Mouse (Mus musculus) forebrain, embryonic 11.5 days (tissue): ENCODE results near the gene Zcchc14. TPM values are rescaled to one million over a fixed set of nuclear protein-coding genes. Genes with fewer than 3 reads are reported as not detected.

ENCODE experiments used
- ATAC-seq: fragments of 200-750 bp; cut with Nextera tagmentation; replicated peaks from 2 replicates; pipeline ENCODE4 v1.8.0; 2017; ENCODE audit warnings: moderate TSS enrichment; ENCODE audit not compliant: low FRiP score
- DNase-seq: peaks from one replicate; pipeline ENCODE4 v3.0.0-alpha.2; 2017; ENCODE audit warnings: low spot score
- H3K27ac ChIP-seq: fragments of 300-500 bp; sonication (generic); 2 replicates; pipeline ENCODE4 v1.5.1; 2014; ENCODE audit warnings: low read depth, low read length
- H3K27me3 ChIP-seq: fragments of 300-500 bp; sonication (generic); 2 replicates; pipeline ENCODE4 v1.6.1; 2014; ENCODE audit warnings: mild to moderate bottlenecking, low read length, mixed read lengths; ENCODE audit not compliant: control insufficient read depth, insufficient read depth
- H3K36me3 ChIP-seq: fragments of 300-500 bp; sonication (generic); 2 replicates; pipeline ENCODE4 v1.6.1; 2014; ENCODE audit warnings: mild to moderate bottlenecking, low read length, moderate library complexity, mixed read lengths; ENCODE audit not compliant: control insufficient read depth, insufficient read depth
- H3K4me1 ChIP-seq: fragments of 300-500 bp; sonication (generic); replicated peaks from 2 replicates; pipeline ENCODE4 v1.6.1; 2014; ENCODE audit warnings: low read length, mixed read lengths; ENCODE audit not compliant: control insufficient read depth, insufficient read depth
- H3K4me2 ChIP-seq: fragments of 300-500 bp; sonication (generic); 2 replicates; pipeline ENCODE4 v1.6.1; 2014; ENCODE audit warnings: low read depth, mild to moderate bottlenecking, low read length, moderate library complexity, mixed read lengths; ENCODE audit not compliant: severe bottlenecking
- H3K4me3 ChIP-seq: fragments of 300-500 bp; sonication (generic); 2 replicates; pipeline ENCODE4 v1.5.1; 2014; ENCODE audit warnings: low read depth, low read length
- H3K9ac ChIP-seq: fragments of 300-500 bp; sonication (generic); 2 replicates; pipeline ENCODE4 v1.6.1; 2014; ENCODE audit warnings: low read length
- H3K9me3 ChIP-seq: fragments of 300-500 bp; sonication (generic); 2 replicates; pipeline ENCODE4 v1.6.1; 2016; ENCODE audit warnings: low read length, mixed read lengths; ENCODE audit not compliant: control insufficient read depth
- WGBS: fragments of 180-500 bp; shearing (Covaris S2); extraction: QIAGEN DNeasy Blood & Tissue Kit; methylation state at CpG from one replicate; pipeline ENCODE4 v1.1.7; 2014; 5-methylcytosine and 5-hydroxymethylcytosine counted together
- polyA plus RNA-seq: library from polyadenylated mRNA; unstranded; fragments of >200 nt; fragmentation: Nextera tagmentation; extraction: Ambion mirVana; gene quantifications from 2 replicates; pipeline ENCODE4 v1.2.1, GENCODE M21; 2014

Gene Zcchc14
- polyA plus RNA-seq, 1 experiment from 2014 or later, result 27.1 TPM

GRCm38 (mm10) chr8:121628681-121629080, 24.0 kb downstream of the Zcchc14 start:
- Histone ChIP-seq H3K9me3 (no peaks in the 10 kb centered on the region), H3K36me3 (peaks cover 3% of the 10 kb centered on the region; the same call in 1 of the 2 replicates), H3K27ac (no peak overlapping the region), H3K4me3 (no peak overlapping the region), H3K4me2 (no peak overlapping the region), H3K9ac (no peak overlapping the region), H3K4me1 (0 out of 2 replicates have a peak, but pooled peaks cover 2% of the 10 kb centered on the region), H3K27me3 (no peaks in the 10 kb centered on the region)
- DNase-seq (no peak), ATAC-seq (no peak)
- WGBS, result 95% methylated on average over 4 of the region's 4 CpGs

DNA sequence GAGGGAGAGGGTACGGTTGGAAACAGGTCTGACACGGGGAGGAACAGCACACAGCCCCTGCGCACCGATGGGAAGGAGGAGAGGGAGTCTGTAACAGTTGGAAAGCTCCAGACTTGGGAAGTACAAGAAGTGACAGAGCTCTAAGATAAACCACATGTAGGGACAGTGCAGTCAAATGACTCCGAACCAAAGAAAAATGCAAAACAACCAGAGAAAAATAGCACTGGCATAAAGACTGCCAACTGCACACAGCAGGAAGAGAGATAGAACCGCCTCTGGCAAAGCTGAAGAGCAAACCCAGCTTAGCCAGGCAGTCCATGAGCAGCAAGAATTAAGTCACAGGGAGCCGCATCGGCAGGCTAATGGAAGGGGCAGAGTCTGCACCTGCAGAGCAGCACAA, 29.7 kb downstream of the Zcchc14 start:
- Histone ChIP-seq H3K36me3 (no peaks in the 10 kb centered on the region; the same call in 1 of the 2 replicates), H3K4me2 (no peak overlapping the region), H3K4me3 (no peak overlapping the region), H3K27me3 (no peaks in the 10 kb centered on the region), H3K9ac (no peak overlapping the region), H3K27ac (no peak overlapping the region), H3K4me1 (0 out of 2 replicates have a peak, but pooled peaks cover 2% of the 10 kb centered on the region), H3K9me3 (no peaks in the 10 kb centered on the region)
- ATAC-seq, result no peak
- 91% methylated on average over 8 of the region's 8 CpGs for whole genome bisulfite sequencing
- DNase-seq, result no peak

- H3K27ac ChIP-seq, result no peak overlapping the region
- WGBS, result 79% methylated on average over 1 of the region's 1 CpGs
- no peak overlapping the region for H3K4me2 ChIP-seq
- H3K36me3 ChIP-seq, result no peaks in the 10 kb centered on the region; the same call in 1 of the 2 replicates
- DNase-seq (no peak), ATAC-seq (no peak)
- H3K27me3 ChIP-seq, result no peaks in the 10 kb centered on the region
- H3K9ac ChIP-seq, result no peak overlapping the region
- 0 out of 2 replicates have a peak, but pooled peaks cover 2% of the 10 kb centered on the region for H3K4me1 ChIP-seq
- no peaks in the 10 kb centered on the region for H3K9me3 ChIP-seq
- H3K4me3 ChIP-seq, result no peak overlapping the region
Measured at GRCm38 (mm10) chr8:121621879-121622278, 30.8 kb downstream of the Zcchc14 start.

DNA sequence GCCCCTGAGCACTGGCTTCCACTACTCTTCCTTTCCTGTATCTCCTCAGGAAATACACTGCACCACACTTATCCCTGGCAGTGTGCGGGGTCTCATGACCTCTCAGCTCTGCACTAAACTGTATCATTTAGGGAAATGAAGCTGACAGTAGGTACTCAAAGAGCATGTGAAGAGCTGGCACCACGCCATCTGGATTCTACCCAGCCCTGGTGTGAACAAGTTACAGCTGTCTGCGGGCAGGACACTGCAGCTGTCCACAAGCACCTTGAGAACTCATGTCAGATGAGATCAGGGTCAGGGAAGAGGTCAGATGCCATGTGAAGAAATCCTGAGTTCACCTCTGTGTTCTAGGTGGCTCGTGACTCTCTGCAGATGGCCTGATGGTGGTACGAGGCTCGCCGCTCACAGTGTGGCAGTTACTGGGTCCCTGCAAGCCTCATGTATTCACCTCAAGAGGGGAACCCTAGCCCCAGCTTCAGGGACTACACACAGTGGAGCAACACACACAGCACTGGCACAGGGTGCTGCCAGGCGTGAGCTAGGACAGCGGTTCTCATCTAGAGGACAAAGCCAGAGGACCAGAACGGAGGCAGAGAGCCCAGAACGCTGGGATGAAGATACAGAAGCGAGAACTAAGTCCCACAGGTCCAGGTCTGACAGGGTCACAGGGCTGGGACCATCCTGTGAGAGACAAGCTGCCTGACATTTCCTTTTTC, 31.7 kb downstream of the Zcchc14 start:
- H3K9ac ChIP-seq, result no peak overlapping the region
- no peak for DNase-seq
- H3K27me3 ChIP-seq, result no peaks in the 10 kb centered on the region
- no peak for ATAC-seq
- 91% methylated on average over 12 of the region's 12 CpGs for WGBS
- no peaks in the 10 kb centered on the region for H3K9me3 ChIP-seq
- no peak overlapping the region for H3K4me3 ChIP-seq
- no peaks in the 10 kb centered on the region; the same call in 1 of the 2 replicates for H3K36me3 ChIP-seq
- no peak overlapping the region for H3K4me2 ChIP-seq
- 0 out of 2 replicates have a peak, but pooled peaks cover 2% of the 10 kb centered on the region for H3K4me1 ChIP-seq
- no peak overlapping the region for H3K27ac ChIP-seq

GRCm38 (mm10) chr8:121619401-121619995, 33.2 kb downstream of the Zcchc14 start:
- H3K4me2 ChIP-seq, result no peak overlapping the region
- 76% methylated on average over 7 of the region's 7 CpGs for WGBS
- no peak overlapping the region for H3K27ac ChIP-seq
- no peak for ATAC-seq
- DNase-seq, result no peak
- H3K9me3 ChIP-seq, result no peaks in the 10 kb centered on the region
- no peaks in the 10 kb centered on the region; the same call in 1 of the 2 replicates for H3K36me3 ChIP-seq
- H3K9ac ChIP-seq, result no peak overlapping the region
- no peaks in the 10 kb centered on the region for H3K27me3 ChIP-seq
- no peak overlapping the region for H3K4me3 ChIP-seq
- H3K4me1 ChIP-seq, result no peaks in the 10 kb centered on the region

DNA sequence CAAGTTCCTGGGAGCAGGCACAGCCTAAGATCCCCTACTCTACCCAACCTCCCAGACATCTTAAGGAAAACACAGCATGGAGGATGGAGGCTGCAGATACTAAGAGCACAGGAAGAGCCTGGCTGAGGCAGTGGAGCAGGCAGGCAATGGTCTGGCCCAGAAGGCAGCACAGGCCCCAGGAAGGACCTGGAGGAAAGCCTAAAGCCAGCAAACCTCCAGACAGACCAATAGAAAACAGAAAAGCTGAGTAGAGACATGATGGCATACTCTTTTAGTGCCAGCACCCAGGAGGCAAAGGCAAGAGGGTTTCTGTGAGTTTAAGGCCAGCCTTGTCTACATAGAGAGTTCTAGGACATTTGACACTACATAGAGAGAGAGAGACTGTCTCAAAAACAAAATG, 39.3 kb downstream of the Zcchc14 start:
- Histone ChIP-seq H3K36me3 (peaks cover 3% of the 10 kb centered on the region; the same call in 1 of the 2 replicates), H3K27me3 (no peaks in the 10 kb centered on the region), H3K4me3 (no peak overlapping the region), H3K9me3 (no peaks in the 10 kb centered on the region), H3K4me2 (no peak overlapping the region), H3K4me1 (no peaks in the 10 kb centered on the region), H3K9ac (no peak overlapping the region), H3K27ac (no peak overlapping the region)
- ATAC-seq, result no peak
- DNase-seq, result no peak

DNA sequence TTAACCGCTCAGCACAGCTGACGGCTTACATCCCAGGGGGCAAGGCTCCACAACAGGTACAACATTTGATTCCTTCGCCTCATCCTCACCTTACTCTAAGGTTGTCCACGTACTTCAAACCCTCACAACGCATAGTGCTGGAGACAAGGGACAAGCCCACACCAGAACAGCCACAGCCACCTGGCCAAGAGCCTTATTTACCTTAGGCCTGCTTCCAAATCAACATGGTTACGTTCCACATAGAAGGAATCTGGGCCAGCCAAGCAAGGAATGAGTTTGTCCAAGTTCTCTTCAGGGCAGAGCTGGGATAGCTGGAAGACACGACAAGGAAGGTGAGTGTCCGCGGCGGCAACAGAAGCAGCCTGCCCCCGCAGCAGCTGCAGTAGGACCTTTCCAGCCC, 42.8 kb downstream of the Zcchc14 start:
- no peak overlapping the region for H3K4me3 ChIP-seq
- no peaks in the 10 kb centered on the region for H3K4me1 ChIP-seq
- H3K27me3 ChIP-seq, result no peaks in the 10 kb centered on the region
- peaks cover 6% of the 10 kb centered on the region; the same call in 1 of the 2 replicates for H3K36me3 ChIP-seq
- no peak for DNase-seq
- H3K9me3 ChIP-seq, result no peaks in the 10 kb centered on the region
- H3K9ac ChIP-seq, result no peak overlapping the region
- 94% methylated on average over 11 of the region's 11 CpGs for WGBS
- no peak overlapping the region for H3K27ac ChIP-seq
- ATAC-seq, result no peak
- H3K4me2 ChIP-seq, result no peak overlapping the region

DNA sequence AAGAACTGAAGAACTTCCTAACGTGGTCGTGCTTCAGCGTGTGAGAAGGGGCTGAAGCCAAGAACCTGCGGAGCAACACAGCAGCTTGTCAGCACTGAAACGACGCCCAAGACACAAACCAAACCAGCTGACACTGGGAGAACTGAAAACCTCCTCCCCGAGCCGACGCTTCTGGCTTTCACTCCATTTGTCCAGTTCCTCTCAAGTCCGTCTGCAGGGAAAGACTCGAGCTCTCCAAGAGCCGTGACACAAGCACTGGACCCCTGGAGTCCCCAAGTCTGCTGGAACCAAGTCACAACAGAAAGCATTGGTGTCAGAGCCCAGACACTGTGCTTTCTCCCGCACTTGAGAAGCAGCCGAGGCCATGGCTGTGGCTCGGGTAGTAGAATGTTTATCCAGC, 43.5 kb downstream of the Zcchc14 start:
- H3K36me3 ChIP-seq, result peaks cover 11% of the 10 kb centered on the region; the same call in 1 of the 2 replicates
- H3K4me1 ChIP-seq, result no peaks in the 10 kb centered on the region
- no peaks in the 10 kb centered on the region for H3K9me3 ChIP-seq
- H3K27me3 ChIP-seq, result no peaks in the 10 kb centered on the region
- no peak for ATAC-seq
- DNase-seq, result no peak
- 90% methylated on average over 15 of the region's 15 CpGs for WGBS
- no peak overlapping the region for H3K9ac ChIP-seq
- H3K27ac ChIP-seq, result no peak overlapping the region
- no peak overlapping the region for H3K4me3 ChIP-seq
- H3K4me2 ChIP-seq, result no peak overlapping the region
